8 mouse cellular contexts compared by ENCODE assay signal in genomic region chr16:20097069-20097710, GRCm38 (mm10). TPM values are rescaled to one million over a fixed set of nuclear protein-coding genes. Genes with fewer than 3 reads are reported as not detected.
DNase-seq lines count a peak whose midpoint lies in the region; ATAC-seq lines count a peak whose summit lies in the region.

Gene Klhl24 (plus strand): TSS chr16:20097542.

- H3K4me3 ChIP-seq in hindbrain, embryonic 16.5 days (ENCODE audit: low read length): peak within 1 kb of the TSS; percentile 99
- H3K4me3 ChIP-seq in macrophage (ENCODE audit: inconsistent target): peak within 1 kb of the TSS; percentile 40

- H3K36me3 ChIP-seq in hindbrain, embryonic 16.5 days (ENCODE audit: control insufficient read depth, insufficient read depth, low read length): no peaks in the 10 kb centered on the region
- no peaks in the 10 kb centered on the region for H3K36me3 ChIP-seq in macrophage (ENCODE audit: inconsistent target)

- ATAC-seq in hindbrain, embryonic 16.5 days: peak; percentile 96

- WGBS in hindbrain, embryonic 16.5 days: 2% methylated on average over 23 of the region's 29 CpGs
- WGBS in macrophage (ENCODE audit: missing documents): 3% methylated on average over 20 of the region's 29 CpGs

- H3K4me1 ChIP-seq in hindbrain, embryonic 16.5 days (ENCODE audit: control insufficient read depth, insufficient read depth, low read depth, low read length): peaks cover 3% of the 10 kb centered on the region; the same call in 1 of the 2 replicates

- DNase-seq in WW6 (ENCODE audit: low read depth, low spot score): peak; percentile 87
- DNase-seq in cerebellum, postnatal 4 days (ENCODE audit: low spot score in 2 of 2): peak; percentile 71 to 89
- peak; percentile 95 for DNase-seq in gastrocnemius, adult 18-20 months (ENCODE audit: low spot score)
- peak; percentile 92 for DNase-seq in left cerebral cortex, adult 18-20 months (ENCODE audit: low spot score in 2 of 2)
- peak; percentile 96 for DNase-seq in right cerebral cortex, adult 18-20 months
- peak; percentile 92 for DNase-seq in urinary bladder, postnatal 14 days (ENCODE audit: low spot score)

- no peaks in the 10 kb centered on the region for H3K27me3 ChIP-seq in hindbrain, embryonic 16.5 days (replicated peaks; ENCODE audit: control insufficient read depth, insufficient read depth, low read length)

- H3K9ac ChIP-seq in hindbrain, embryonic 16.5 days (ENCODE audit: low read depth, low read length): peak within 1 kb of the TSS; percentile 99

- H3K9me3 ChIP-seq in hindbrain, embryonic 16.5 days (ENCODE audit: control insufficient read depth, low read length): no peaks in the 10 kb centered on the region

- peak within 1 kb of the TSS; percentile 70 for H3K4me2 ChIP-seq in hindbrain, embryonic 16.5 days (ENCODE audit: low read length)

- peaks cover 41% of the 10 kb centered on the region for H3K79me2 ChIP-seq in macrophage (ENCODE audit: inconsistent target)

- peak within 1 kb of the TSS; percentile 98 for H3K27ac ChIP-seq in hindbrain, embryonic 16.5 days (ENCODE audit: low read depth, low read length)
- peak within 1 kb of the TSS; percentile 49; the same call in 1 of the 2 replicates for H3K27ac ChIP-seq in macrophage

RNA-seq across cellular contexts. Expression of gene Klhl24, which starts in this region (rescaled TPM):
- total RNA-seq in gastrocnemius, adult 18-20 months (2021): 100 to 1,000 TPM; 164 to 165 TPM
- polyA plus RNA-seq in hindbrain, embryonic 16.5 days (2015; fragmentation: Nextera tagmentation; extraction: Ambion mirVana): 35.8 and 39.5 TPM in 2 replicates
- total RNA-seq in left cerebral cortex, adult 18-20 months (2021): 10 to 100 TPM; 74.9 to 76.1 TPM
- total RNA-seq in macrophage (2018; cell fraction: chromatin; rRNA removed): 100 to 1,000 TPM in 1 of 26 experiments, 10 to 100 TPM in 25; 13.5 to 119 (median 44.1) TPM
- 10 to 100 TPM; 11.6 to 51.6 (median 23.9) TPM for total RNA-seq in macrophage (2018; cell fraction: cytosol; rRNA removed)
- 100 to 1,000 TPM in 2 of 26 experiments, 10 to 100 TPM in 24; 22.3 to 111 (median 33.8) TPM for total RNA-seq in macrophage (2018; cell fraction: nucleus; rRNA removed)
- polyA plus RNA-seq in macrophage (2018): 6.0 to 35.0 TPM (median 15.3 TPM) in 3 replicates

Comparison
In these comparisons a context has a peak if more than half of its experiments do, and no peak if none do; other contexts are left out.
1. Peak in every context shown above with its lines: DNase-seq, ATAC-seq, H3K4me3 ChIP-seq and H3K27ac ChIP-seq.